Mouse (Mus musculus) hindbrain, embryonic 13.5 days (tissue): ENCODE data around the gene Tek. TPM values are rescaled to one million over a fixed set of nuclear protein-coding genes. Genes with fewer than 3 reads are reported as not detected.
"Not testable (repeated sequence)": the region's sequence is repeated elsewhere in the genome, so short reads cannot be mapped to it uniquely, and the experiment has no call there.

Experiments
- ATAC-seq: fragments of 200-750 bp; cut with Nextera tagmentation; 2 replicates; pipeline ENCODE4 v1.8.0; 2017; ENCODE audit warnings: moderate TSS enrichment; ENCODE audit not compliant: low FRiP score
- H3K27ac ChIP-seq: fragments of 300-500 bp; sonication (generic); 2 replicates; pipeline ENCODE4 v1.5.1; 2015; ENCODE audit warnings: inconsistent platforms, mild to moderate bottlenecking, moderate library complexity
- H3K27me3 ChIP-seq: fragments of 300-500 bp; sonication (generic); 2 replicates; pipeline ENCODE4 v1.6.1; 2015; ENCODE audit warnings: mild to moderate bottlenecking, inconsistent platforms
- H3K36me3 ChIP-seq: fragments of 300-500 bp; sonication (generic); 2 replicates; pipeline ENCODE4 v1.6.1; 2015; ENCODE audit warnings: mild to moderate bottlenecking, inconsistent platforms
- H3K4me1 ChIP-seq: fragments of 300-500 bp; sonication (generic); replicated peaks from 2 replicates; pipeline ENCODE4 v1.6.1; 2015; ENCODE audit warnings: inconsistent platforms
- H3K4me2 ChIP-seq: fragments of 300-500 bp; sonication (generic); 2 replicates; pipeline ENCODE4 v1.6.1; 2015; ENCODE audit warnings: inconsistent platforms, mild to moderate bottlenecking, moderate library complexity
- H3K4me3 ChIP-seq: fragments of 300-500 bp; sonication (generic); 2 replicates; pipeline ENCODE4 v1.5.1; 2015; ENCODE audit warnings: mild to moderate bottlenecking, inconsistent platforms
- H3K9ac ChIP-seq: fragments of 300-500 bp; sonication (generic); 2 replicates; pipeline ENCODE4 v1.6.1; 2015; ENCODE audit warnings: mild to moderate bottlenecking, inconsistent platforms
- H3K9me3 ChIP-seq: fragments of 300-500 bp; sonication (generic); 2 replicates; pipeline ENCODE4 v1.6.1; 2016; ENCODE audit warnings: inconsistent platforms
- whole genome bisulfite sequencing: fragments of 180-500 bp; shearing (Covaris S2); methylation state at CpG from one replicate; pipeline ENCODE4 v1.1.7; 2015; 5-methylcytosine and 5-hydroxymethylcytosine counted together
- polyA plus RNA-seq: library from polyadenylated mRNA; unstranded; fragments of >200 nt; fragmentation: Nextera tagmentation; extraction: Ambion mirVana; gene quantifications from 2 replicates; pipeline ENCODE4 v1.2.1, GENCODE M21; 2015

The Tek gene
- polyA plus RNA-seq: 8.9 and 9.4 TPM in 2 replicates

DNA sequence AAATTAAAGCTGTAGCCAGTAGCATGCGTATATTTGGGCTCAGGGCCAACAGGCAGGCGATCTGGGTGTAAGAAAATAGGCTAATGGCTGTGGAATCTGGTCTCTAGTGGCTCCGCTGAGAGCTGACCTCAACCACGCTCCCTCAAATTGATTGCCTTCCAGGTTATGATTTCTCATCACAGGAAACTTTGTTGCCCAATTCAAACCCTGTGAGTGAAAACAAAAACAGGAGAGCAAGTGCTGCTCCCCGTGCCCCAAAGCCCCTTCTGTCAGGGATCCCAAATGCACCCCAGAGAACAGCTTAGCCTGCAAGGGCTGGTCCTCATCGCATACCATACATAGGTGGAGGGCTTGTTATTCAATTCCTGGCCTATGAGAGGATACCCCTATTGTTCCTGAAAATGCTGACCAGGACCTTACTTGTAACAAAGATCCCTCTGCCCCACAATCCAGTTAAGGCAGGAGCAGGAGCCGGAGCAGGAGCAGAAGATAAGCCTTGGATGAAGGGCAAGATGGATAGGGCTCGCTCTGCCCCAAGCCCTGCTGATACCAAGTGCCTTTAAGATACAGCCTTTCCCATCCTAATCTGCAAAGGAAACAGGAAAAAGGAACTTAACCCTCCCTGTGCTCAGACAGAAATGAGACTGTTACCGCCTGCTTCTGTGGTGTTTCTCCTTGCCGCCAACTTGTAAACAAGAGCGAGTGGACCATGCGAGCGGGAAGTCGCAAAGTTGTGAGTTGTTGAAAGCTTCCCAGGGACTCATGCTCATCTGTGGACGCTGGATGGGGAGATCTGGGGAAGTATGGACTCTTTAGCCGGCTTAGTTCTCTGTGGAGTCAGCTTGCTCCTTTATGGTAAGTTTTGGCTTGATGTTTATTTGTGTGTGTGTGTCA is at the start of gene Tek:
Gene Tek, plus strand, starts transcription at position 452 of the 894 bp plus-strand sequence.
- Histone ChIP-seq H3K4me3 (no peak within 1 kb of the TSS), H3K4me2 (no peak within 1 kb of the TSS), H3K9me3 (no peaks in the 10 kb centered on the region), H3K27ac (no peak within 1 kb of the TSS), H3K36me3 (no peaks in the 10 kb centered on the region), H3K4me1 (no peaks in the 10 kb centered on the region), H3K27me3 (no peaks in the 10 kb centered on the region), H3K9ac (no peak within 1 kb of the TSS)
- no peak for ATAC-seq
- 75% methylated on average over 16 of the region's 16 CpGs for WGBS

DNA sequence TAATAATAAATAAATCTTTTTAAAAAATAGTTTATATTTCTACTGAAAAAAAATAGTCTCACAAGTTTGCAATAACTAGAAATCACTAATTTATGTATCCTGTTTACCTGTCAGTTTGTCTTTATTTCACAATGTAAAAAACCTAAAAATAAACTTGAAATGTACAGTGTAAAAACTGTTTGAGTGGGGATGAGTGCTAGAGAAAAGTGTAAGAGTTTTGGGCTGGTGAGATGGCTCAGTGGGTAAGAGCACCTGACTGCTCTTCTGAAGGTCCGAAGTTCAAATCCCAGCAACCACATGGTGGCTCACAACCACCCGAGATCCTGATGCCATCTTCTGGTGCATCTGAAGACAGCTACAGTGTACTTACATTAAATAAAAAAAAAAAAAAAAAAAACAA is 49.3 kb upstream of the Tek start:
- H3K4me3 ChIP-seq, ATAC-seq, H3K4me1 ChIP-seq, H3K9me3 ChIP-seq, H3K27me3 ChIP-seq, H3K27ac ChIP-seq, H3K4me2 ChIP-seq, H3K9ac ChIP-seq: not testable (repeated sequence)
- 79% methylated on average over 2 of the region's 2 CpGs for WGBS
- peaks cover 35% of the 10 kb centered on the region for H3K36me3 ChIP-seq

DNA sequence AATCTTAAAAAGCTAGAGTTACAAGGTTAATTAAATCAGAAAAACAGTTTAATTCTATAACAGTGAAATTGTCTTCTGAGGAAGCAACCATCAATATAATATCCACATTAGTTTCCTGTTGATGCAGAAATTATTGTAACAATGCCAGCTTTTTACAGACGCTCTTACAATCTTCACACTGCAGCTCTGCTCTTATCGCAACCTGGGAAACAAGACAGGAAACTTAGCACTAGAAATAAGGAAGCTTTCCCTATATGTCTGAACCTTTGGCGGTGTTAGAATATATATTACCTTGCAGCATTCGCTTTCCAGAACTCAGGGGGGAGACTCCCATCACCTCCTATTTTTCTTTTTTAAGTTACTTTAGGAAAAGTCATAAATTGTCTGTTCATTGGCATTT is 48.0 kb upstream of the Tek start:
- no peak overlapping the region for H3K4me3 ChIP-seq
- H3K4me2 ChIP-seq: no peak overlapping the region
- no peaks in the 10 kb centered on the region for H3K9me3 ChIP-seq
- no peaks in the 10 kb centered on the region for H3K4me1 ChIP-seq
- no peak for ATAC-seq
- no peak overlapping the region for H3K27ac ChIP-seq
- H3K9ac ChIP-seq: no peak overlapping the region
- 92% methylated on average over 4 of the region's 4 CpGs for WGBS
- H3K36me3 ChIP-seq: peaks cover 35% of the 10 kb centered on the region
- H3K27me3 ChIP-seq: no peaks in the 10 kb centered on the region

DNA sequence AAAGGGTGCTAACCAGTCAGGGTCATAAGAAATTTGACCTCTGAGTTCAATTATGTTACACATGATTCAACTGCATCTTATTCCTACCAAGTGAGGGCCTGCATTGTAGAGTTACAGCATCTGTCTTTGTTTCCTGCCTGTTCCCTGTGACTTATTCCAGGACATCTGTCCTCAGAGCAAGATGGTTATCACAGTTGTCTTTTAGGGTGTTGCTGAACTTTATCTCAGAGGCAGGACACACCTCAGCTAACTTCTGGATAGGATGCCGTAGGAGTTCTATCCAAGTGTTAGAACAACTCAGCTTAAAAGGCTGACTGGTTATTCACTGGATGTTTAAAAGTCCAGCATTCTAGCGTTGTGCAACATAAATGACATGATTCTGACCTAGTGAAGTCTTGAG is 46.9 kb upstream of the Tek start:
- no peak overlapping the region for H3K4me3 ChIP-seq
- no peak for ATAC-seq
- no peaks in the 10 kb centered on the region for H3K4me1 ChIP-seq
- H3K27ac ChIP-seq: no peak overlapping the region
- no peaks in the 10 kb centered on the region for H3K27me3 ChIP-seq
- peaks cover 29% of the 10 kb centered on the region for H3K36me3 ChIP-seq
- no peaks in the 10 kb centered on the region for H3K9me3 ChIP-seq
- H3K9ac ChIP-seq: no peak overlapping the region
- WGBS: 89% methylated on average over 2 of the region's 2 CpGs
- no peak overlapping the region for H3K4me2 ChIP-seq

DNA sequence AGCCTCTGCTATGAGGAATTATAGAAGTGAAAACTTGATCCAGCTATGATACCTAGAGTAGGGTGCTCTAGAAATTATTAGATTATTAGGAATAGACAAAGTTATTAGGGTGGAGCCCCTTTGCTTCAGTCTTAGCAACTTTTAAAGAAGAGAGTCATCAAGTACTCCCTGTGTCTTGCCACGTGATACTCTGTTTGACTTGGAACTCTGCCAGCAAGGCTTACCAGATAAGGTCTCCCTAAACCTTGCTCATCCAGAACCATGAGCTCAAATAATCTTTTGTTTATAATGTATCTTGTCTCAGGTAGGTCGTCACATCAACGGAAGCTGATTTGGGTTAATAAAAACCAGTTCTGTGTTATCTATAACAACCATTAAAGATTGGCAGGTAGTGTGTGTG is 42.7 kb upstream of the Tek start:
- no peak for ATAC-seq
- peaks cover 12% of the 10 kb centered on the region; the same call in 1 of the 2 replicates for H3K36me3 ChIP-seq
- WGBS: 82% methylated on average over 3 of the region's 3 CpGs
- no peak overlapping the region for H3K4me3 ChIP-seq
- no peaks in the 10 kb centered on the region for H3K27me3 ChIP-seq
- H3K4me2 ChIP-seq: no peak overlapping the region
- H3K4me1 ChIP-seq: no peaks in the 10 kb centered on the region
- no peaks in the 10 kb centered on the region for H3K9me3 ChIP-seq
- no peak overlapping the region for H3K27ac ChIP-seq
- H3K9ac ChIP-seq: no peak overlapping the region

DNA sequence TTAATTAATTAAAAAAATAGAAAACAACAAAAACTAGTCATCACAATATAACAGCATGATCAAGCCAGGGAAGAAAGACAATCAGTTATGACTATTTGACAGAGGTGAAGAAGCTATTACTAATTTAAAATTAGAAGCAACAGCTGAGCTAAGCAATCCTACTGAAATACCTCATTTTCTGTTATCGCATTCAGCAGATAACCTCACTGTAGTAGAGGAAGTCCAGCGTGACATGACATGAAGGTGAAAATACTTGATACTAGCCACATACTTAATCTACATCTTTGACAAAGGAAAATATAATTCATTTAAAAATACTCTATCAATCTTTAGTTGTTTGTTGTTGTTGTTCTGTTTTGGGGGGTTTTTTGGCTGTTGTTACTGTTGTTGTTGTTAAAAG is 28.1 kb upstream of the Tek start:
- no peak for ATAC-seq
- Histone ChIP-seq H3K9me3 (no peaks in the 10 kb centered on the region), H3K27me3 (no peaks in the 10 kb centered on the region), H3K27ac (no peak overlapping the region), H3K4me2 (no peak overlapping the region), H3K4me1 (no peaks in the 10 kb centered on the region), H3K4me3 (no peak overlapping the region), H3K36me3 (no peaks in the 10 kb centered on the region), H3K9ac (no peak overlapping the region)
- 94% methylated on average over 2 of the region's 2 CpGs for WGBS

DNA sequence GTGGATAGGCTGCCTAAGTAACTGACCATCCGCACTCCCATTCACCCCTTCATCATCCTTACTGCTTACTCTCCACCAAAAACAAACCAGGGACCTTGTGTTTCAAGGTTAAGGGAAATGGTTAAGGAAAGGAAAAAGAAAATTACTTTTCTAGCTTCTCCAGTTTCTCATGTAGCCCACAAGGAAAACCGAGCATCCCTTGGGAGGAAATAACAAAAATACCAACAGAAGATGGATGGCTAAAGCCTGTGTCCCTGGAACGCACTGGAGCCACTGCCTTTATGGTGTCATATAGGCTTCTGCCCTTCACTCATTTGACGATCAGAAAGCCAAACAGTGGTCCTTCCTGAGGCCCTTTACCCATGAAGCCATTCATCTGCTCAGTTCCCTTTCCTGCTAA is 27.7 kb upstream of the Tek start:
- Histone ChIP-seq H3K4me2 (no peak overlapping the region), H3K27me3 (no peaks in the 10 kb centered on the region), H3K36me3 (no peaks in the 10 kb centered on the region), H3K27ac (no peak overlapping the region), H3K9ac (no peak overlapping the region), H3K9me3 (no peaks in the 10 kb centered on the region), H3K4me1 (no peaks in the 10 kb centered on the region), H3K4me3 (no peak overlapping the region)
- no peak for ATAC-seq
- WGBS: 76% methylated on average over 4 of the region's 4 CpGs

DNA sequence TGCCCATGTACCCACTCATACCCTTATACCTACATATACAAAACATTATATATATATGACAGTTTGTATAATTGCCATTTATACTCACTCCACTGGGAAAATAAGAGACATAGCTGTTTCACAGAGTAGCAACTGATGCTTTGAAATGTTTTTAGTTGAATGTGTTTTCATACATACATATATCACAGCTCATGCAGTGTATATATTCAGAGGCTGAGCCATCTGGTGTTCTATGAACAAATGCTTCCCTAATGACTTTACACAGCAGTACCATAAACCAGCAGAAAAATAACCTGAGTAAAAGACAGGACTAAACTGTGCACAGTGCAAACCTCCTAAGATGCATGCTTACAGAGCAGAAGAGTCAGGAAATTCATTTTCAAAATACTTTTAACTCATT is 25.3 kb upstream of the Tek start:
- H3K4me2 ChIP-seq: no peak overlapping the region
- no peak for ATAC-seq
- H3K4me3 ChIP-seq: no peak overlapping the region
- no peaks in the 10 kb centered on the region for H3K9me3 ChIP-seq
- no peaks in the 10 kb centered on the region for H3K4me1 ChIP-seq
- no peak overlapping the region for H3K9ac ChIP-seq
- no peaks in the 10 kb centered on the region for H3K36me3 ChIP-seq
- H3K27ac ChIP-seq: no peak overlapping the region
- H3K27me3 ChIP-seq: no peaks in the 10 kb centered on the region

DNA sequence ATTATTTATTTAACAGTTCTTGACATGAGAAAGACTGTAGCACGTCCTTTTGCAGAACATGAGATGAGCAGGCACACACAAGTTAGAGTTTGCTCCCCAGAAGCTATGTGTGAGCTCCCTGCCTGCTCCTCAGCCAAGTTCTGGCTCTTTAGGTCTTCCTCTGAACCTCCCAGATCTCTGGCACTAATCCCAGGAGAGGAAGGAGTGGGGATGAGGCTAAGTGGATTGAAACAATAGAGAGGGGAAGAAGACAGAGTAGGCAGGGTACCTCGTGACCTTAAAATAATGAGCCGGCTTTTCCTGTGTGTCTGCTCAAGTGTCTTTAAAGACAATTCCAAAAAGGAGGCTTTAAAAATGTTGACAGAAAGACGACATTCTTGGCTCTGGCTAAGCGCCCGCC is 23.9 kb upstream of the Tek start:
- no peak for ATAC-seq
- WGBS: 67% methylated on average over 6 of the region's 6 CpGs
- no peaks in the 10 kb centered on the region for H3K4me1 ChIP-seq
- H3K9me3 ChIP-seq: no peaks in the 10 kb centered on the region
- no peaks in the 10 kb centered on the region for H3K27me3 ChIP-seq
- no peak overlapping the region for H3K4me2 ChIP-seq
- H3K36me3 ChIP-seq: no peaks in the 10 kb centered on the region
- H3K4me3 ChIP-seq: no peak overlapping the region
- H3K9ac ChIP-seq: no peak overlapping the region
- no peak overlapping the region for H3K27ac ChIP-seq

DNA sequence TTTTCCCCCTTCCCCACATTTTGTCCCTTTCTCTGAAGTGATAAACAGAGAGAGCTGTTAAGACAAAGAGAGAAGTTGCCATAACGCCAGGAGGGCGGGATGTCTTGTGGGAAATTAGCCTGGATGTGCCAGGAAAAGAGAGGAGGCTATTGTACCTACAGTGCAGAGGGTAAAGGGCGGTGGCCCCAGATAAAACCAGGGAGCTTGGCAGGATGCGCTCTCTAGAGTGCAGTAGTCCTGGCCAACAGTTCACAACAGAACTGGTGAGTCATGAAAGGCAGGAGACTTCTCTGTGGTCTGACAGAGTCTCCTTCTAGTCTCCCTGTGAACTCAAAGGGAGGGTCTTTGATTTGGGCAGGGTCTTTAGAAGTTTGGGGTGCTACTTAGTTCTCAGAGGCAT is 13.3 kb upstream of the Tek start:
- no peak for ATAC-seq
- H3K27ac ChIP-seq: no peak overlapping the region
- no peak overlapping the region for H3K4me3 ChIP-seq
- H3K36me3 ChIP-seq: no peaks in the 10 kb centered on the region
- no peaks in the 10 kb centered on the region for H3K9me3 ChIP-seq
- no peaks in the 10 kb centered on the region for H3K27me3 ChIP-seq
- no peak overlapping the region for H3K4me2 ChIP-seq
- 79% methylated on average over 4 of the region's 4 CpGs for WGBS
- H3K4me1 ChIP-seq: no peaks in the 10 kb centered on the region
- no peak overlapping the region for H3K9ac ChIP-seq

DNA sequence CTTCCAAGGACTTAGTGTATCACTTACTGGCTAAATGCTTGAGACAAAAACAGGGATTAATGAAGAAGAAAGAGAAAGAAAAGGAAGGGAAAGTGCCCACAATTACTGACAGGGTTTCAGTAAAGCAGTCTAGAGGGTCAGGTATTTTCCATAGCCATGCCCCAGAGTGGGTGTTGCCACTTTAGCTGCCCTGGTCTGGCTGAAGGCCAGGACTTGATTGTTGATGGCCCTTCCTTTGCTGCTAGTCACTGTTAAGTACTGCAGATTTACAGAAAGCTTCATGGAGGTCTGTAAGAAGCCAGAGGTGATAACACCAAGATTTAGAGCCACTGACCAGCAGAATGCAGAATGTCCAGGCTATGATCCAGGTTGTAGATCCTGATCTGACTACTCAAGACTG is 6.4 kb upstream of the Tek start:
- Histone ChIP-seq H3K9me3 (no peaks in the 10 kb centered on the region), H3K4me3 (no peak overlapping the region), H3K27ac (no peak overlapping the region), H3K27me3 (no peaks in the 10 kb centered on the region), H3K9ac (no peak overlapping the region), H3K4me2 (no peak overlapping the region), H3K36me3 (no peaks in the 10 kb centered on the region), H3K4me1 (no peaks in the 10 kb centered on the region)
- no peak for ATAC-seq

DNA sequence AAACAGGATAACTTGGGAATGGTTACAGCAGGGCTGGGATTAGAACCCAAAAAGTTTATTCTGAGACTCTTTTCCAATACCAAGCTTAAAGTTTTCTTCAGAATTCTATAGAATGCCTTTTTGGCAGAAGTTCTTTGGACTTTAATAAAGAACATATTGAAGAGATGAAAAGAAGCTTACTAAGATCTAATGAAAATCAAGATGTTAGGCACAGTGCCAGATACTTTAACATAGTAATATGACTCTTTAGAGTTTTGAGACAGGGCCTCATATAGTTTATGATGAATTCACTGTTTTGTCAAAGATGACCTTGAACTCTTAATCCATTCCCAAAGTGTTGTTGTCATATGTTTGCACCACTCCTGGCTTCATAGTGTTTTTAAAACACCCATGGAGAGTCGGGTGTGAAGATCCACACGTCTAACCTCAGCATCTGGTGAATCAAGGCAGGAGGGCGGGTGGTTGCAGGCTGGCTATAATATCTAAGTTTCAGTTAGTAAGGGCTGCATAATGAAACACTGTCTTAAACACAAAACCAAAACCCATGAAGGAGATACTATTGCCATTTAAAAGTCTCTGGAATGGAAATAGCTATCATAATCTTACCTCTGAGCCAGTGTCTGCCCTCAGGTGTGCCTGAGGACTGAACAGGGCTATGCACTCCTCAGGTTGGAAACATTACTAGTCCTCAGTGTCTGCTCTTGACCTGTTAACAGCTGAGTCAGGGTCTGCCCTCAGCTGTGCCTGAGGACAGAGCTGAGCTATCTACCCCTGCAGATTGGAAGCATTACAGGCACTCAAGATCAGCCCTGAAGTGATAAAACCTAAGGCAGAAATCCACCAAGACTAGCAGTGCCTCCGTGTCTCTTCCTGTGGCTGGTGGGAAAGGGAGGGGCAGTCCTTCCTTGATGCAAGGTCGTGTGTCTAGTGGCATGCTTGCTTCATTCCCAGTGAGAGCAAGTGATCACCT is 1.5 kb upstream of the Tek start:
- WGBS: 76% methylated on average over 5 of the region's 5 CpGs

More for the DNA sequence above, 1.5 kb upstream of the Tek start:
- Histone ChIP-seq H3K27ac (no peak overlapping the region), H3K4me1 (no peaks in the 10 kb centered on the region), H3K9me3 (no peaks in the 10 kb centered on the region), H3K4me3 (no peak overlapping the region), H3K4me2 (no peak overlapping the region), H3K9ac (no peak overlapping the region), H3K27me3 (no peaks in the 10 kb centered on the region), H3K36me3 (no peaks in the 10 kb centered on the region)
- no peak for ATAC-seq
